Mouse (Mus musculus) regulatory T cell (primary cell): Measurements from ENCODE around the gene Foxn3.

Experiments
- in situ Hi-C: fragments of 300-600 bp; cut with MboI, MseI; formaldehyde crosslinking; loops from one replicate; pipeline ENCODE4 v1.15.1; 2025; ENCODE audit warnings: high pct_unique_total_duplicates

The Foxn3 gene

DNA sequence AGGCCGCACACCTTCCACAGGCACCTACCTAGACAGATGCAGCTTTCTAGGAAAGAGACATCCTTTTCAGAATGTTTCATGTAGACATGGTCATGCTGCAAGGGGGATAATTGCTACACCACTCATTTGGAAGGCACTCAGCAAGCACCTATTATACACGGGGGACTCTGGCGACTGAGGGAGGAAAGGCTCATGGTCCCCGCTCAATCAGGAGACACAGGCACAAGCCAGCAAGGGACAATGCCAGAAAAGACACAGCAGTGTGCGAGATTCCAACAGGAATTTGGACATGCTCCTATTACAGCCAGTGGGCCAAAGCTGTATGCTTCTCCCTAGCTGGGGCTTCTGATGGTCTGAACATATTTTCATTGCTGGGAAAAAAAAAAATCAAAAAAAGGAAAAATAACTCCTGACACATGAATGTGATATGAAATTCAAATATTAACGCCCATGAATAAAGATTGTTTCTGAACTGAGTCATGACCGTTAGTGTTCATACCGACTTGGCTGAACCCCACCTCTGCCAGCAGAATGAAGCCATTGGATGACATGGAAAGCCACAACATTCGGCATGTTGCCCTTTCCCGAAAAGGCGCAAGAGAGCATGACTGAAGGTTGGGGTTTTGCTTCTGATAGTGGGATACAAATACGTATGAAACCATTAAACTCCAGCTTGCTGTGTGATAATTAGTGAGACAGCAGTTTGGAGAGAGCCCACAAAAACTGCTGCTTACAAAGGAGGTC lies 299.6 kb downstream of the Foxn3 start:
- in situ Hi-C loops, result no loop called here

DNA sequence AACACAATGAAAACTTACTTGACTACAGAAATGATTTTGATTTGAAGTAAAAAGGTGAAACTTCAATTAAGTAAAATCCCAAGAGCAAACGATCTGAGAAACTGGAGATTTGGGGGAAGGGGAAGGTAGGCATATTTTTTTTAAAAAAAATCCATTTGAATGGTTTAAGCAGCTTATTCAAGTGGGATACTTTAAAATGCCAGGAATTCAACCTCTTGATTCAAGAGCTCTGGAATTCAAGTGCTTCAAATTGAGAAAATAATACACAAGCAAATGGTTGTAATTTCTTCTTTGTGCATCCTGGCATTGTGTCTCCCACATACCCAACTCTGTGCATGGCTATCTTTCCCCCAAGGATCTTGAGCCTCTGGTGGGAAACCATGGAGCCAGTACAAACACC lies 300.5 kb downstream of the Foxn3 start:
- in situ Hi-C loops, result no loop called here

- in situ Hi-C loops, result no loop called here
Observed at GRCm38 (mm10) chr12:99262066-99262599, 301.2 kb downstream of the Foxn3 start.

DNA sequence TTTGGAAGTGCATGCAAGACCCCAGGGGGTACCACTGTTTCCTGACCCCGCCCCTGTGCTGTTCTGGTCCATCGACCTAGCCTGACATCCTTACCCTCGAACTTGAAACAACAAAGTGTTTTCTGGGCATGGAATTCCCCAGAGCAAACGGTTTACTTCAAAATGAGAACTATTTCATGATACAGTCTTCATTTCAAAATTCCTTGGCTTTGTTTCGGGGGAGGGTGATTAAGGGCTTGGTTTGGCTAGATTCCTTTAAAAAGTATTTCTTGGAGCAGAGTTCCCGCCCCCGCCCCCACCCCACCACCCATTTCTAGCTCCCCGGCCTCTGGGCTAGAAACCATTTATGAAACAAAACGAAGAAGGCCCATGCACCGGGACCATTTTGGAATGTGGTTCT lies 303.2 kb downstream of the Foxn3 start:
- in situ Hi-C loops, result no loop called here

DNA sequence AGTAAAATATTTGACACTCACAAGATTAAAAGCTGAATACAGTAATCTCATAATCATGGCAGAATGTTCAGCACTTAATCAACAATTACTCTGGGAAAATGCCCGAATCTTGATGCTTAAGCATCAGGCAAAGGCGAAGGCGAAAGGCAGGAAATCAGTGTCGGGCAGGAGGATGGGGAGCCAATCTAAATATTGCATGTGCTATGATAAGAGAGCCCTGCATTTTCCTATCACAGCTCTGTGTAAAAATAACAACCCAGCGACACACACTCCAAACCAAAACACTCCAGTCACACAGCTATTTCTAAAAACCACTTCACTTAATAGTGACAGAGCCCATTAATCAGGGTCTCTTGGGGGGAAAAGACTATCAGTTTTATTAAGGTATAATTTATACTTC lies 305.8 kb downstream of the Foxn3 start:
- in situ Hi-C loops, result no loop called here

DNA sequence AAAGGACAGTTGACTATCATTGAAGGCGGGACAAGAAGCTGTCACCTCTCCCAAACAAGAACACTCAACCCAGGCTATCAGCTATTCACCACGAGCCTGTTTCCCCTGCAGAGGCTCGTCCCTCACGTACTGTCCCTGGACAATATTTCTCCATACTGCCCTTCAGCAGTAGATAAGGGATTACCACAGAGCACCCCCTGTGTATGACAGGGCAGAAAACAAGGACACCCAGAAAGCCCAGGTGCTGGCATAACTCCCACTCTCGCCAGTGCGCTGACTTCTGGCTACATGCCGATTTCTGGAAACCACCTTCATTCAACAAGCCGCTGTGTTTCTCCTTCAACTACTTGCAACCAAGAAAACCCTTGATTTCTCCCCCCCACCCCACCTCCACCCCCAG lies 306.4 kb downstream of the Foxn3 start:
- in situ Hi-C loops, result no loop called here

GRCm38 (mm10) chr12:99256463-99256862 lies 306.9 kb downstream of the Foxn3 start:
- in situ Hi-C loops, result no loop called here

DNA sequence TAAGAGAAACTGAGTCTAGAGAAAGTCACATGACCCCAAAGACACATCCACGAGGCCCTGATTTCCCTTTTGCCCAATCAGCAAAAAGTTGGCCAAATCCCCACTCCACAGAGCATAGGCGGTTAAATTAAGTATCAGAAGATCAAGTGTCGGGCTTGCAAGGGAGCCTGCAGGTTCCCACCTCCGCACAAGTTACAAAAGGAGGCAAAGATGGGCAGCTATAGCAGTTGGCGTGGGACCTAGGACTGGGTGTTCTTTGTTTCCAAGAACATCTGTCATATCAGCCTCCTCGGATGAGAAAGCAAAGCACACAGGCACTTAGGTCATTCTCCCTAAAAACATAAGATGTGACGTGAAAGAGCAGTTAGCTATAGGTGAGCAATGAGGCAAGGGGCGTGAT lies 308.9 kb downstream of the Foxn3 start:
- in situ Hi-C loops, result no loop called here

GRCm38 (mm10) chr12:99253562-99253961 lies 309.8 kb downstream of the Foxn3 start:
- in situ Hi-C loops, result no loop called here

DNA sequence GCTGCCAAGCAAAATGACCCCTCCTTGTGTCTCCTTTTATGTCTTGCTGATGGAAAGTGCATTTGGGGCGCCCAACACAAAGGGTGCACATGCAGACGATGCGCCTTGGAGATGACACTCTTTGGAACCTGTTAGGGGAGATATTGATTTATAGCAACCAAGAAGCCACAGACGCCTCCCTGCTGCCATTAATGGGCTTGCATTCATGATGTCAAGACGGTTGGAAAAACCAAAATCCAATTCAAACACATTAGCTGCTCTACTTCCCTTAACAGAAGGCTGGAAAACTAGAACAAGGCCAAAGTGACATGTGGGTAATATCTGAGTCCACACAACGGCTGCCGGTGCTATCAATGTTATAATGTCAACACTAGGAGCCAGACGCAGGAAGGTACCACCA lies 314.8 kb downstream of the Foxn3 start:
- in situ Hi-C loops, result loop anchor here (10.0 kb wide), 1 partner anchor 1526 kb away; the partner anchor contains the start of gene Dglucy

GRCm38 (mm10) chr12:99247939-99248338 lies 315.4 kb downstream of the Foxn3 start:
- in situ Hi-C loops, result loop anchor here (10.0 kb wide), 1 partner anchor 1527 kb away; the partner anchor contains the start of gene Dglucy

- in situ Hi-C loops, result loop anchor here (10.0 kb wide), 1 partner anchor 1528 kb away; the partner anchor contains the start of gene Dglucy
Observed at GRCm38 (mm10) chr12:99246984-99247746, 316.2 kb downstream of the Foxn3 start.

GRCm38 (mm10) chr12:99244673-99245072 lies 318.7 kb downstream of the Foxn3 start:
- in situ Hi-C loops, result loop anchor here (10.0 kb wide), 1 partner anchor 1530 kb away; the partner anchor contains the start of gene Dglucy

DNA sequence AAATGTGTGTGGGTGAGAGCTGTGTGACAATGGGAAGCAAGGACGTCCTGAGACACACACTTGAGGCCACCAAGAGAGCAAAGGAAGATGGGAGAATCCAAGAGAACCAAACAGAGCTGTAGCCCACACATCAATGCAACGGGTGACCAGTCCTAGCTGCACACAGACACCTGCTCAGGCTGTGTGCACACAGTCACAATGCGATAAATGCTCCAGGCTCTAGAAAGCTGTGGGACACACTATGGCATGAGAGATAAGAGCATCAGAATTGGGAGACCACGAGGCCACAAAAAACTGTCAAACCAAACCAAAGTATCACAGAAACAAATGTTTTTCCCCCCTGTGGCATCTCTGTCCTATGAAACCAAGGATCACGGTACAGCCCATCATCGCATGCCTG lies 319.1 kb downstream of the Foxn3 start:
- in situ Hi-C loops, result loop anchor here (10.0 kb wide), 1 partner anchor 1531 kb away; the partner anchor contains the start of gene Dglucy

- in situ Hi-C loops, result loop anchor here (10.0 kb wide), 1 partner anchor 1531 kb away; the partner anchor contains the start of gene Dglucy
Observed at GRCm38 (mm10) chr12:99243316-99243715, 320.1 kb downstream of the Foxn3 start.

DNA sequence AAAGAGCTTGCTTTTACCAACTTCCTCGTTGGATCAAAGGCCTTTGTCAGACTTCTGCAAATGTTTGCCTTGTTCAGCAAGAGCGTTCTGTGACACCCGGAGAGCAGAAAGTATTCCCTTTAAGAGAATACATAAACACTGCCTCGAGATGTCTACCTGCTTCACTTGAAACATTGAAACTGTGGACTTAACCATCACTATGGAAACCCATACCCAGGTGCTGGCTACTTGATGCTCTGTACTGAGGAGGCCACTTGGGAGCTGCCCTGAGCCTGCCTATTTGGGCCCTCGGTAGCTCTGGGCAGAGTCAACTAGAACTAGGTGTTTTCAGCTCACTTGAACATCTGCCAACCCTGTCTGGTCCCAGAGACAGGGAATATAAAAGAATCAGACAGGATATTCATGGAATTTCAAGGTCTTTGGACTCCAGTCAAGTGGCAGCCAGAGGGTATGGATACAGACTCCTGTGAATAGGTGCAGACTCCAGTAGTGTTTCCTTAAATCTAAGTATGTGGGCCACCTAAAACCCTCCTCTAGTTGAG lies 323.1 kb downstream of the Foxn3 start:
- in situ Hi-C loops, result loop anchor here (10.0 kb wide), 1 partner anchor 1535 kb away; the partner anchor contains the start of gene Dglucy

DNA sequence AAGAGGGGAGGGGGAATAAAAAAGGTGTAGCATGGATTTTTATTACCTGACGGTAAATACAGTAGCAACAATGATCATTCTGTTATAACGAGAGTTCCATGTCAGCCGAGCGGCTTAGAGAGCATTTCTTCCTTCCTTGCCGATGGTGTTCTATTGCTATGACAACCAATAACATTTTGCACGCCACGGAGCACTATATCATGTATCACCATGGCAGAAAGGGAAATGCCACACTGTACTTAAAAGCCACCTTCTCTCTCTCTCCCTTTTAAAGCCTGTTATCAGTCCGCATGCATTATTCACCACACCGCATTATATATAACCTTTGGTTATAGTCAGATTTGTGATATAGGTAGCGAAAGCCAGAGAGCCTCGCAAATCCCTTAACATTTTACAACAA lies 323.6 kb downstream of the Foxn3 start:
- in situ Hi-C loops, result loop anchor here (10.0 kb wide), 1 partner anchor 1535 kb away; the partner anchor contains the start of gene Dglucy

GRCm38 (mm10) chr12:99237497-99237896 lies 325.9 kb downstream of the Foxn3 start:
- in situ Hi-C loops, result no loop called here

GRCm38 (mm10) chr12:99234346-99234745 lies 329.0 kb downstream of the Foxn3 start:
- in situ Hi-C loops, result no loop called here

- in situ Hi-C loops, result no loop called here
Observed at GRCm38 (mm10) chr12:99233386-99233785, 330.0 kb downstream of the Foxn3 start.

- in situ Hi-C loops, result no loop called here
Observed at GRCm38 (mm10) chr12:99232478-99232877, 330.9 kb downstream of the Foxn3 start.

DNA sequence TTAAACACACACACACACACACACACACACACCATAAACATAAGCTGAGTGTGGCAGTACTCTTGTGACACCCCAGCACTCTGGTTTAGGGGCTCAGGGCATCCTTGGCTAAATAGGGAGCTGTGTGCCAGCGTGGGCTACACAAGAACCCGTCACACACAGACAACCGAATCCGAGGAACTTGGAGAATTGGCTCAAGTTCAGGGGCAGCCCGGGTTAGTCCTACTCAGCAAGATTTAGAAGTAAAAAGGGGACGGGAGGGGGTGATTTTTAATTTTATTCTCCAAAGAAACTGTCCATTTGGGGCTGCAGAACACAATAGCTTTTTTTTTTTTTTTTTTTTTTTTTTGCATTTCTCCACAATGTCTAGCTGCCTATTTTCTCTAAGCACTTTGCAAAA lies 332.1 kb downstream of the Foxn3 start:
- in situ Hi-C loops, result no loop called here
